Mouse (Mus musculus): ENCODE results near the gene Bcl7b.

Gene Bcl7b

DNA sequence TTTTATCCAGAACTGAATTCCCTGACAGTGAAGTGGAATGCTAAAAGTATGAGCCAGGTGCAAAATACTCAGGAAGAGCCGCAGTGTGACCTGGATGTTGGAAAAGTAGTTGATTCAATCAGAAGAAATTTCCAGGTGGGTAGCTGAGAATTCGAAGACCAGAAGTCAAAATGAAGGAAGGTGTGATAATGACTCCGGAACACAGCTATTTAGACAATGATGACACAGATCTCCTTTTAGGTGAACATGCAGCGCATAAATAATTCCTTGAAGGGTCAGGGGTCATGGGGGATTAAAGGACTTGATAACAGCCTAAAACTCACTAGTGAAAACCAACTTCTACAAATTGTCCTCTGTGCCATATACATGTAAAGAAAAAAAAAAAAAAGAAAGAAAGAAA lies 614 bp upstream of the Bcl7b start:
- no peak for DNase-seq (ENCODE audit: extremely low read depth, low read depth, low spot score)

DNA sequence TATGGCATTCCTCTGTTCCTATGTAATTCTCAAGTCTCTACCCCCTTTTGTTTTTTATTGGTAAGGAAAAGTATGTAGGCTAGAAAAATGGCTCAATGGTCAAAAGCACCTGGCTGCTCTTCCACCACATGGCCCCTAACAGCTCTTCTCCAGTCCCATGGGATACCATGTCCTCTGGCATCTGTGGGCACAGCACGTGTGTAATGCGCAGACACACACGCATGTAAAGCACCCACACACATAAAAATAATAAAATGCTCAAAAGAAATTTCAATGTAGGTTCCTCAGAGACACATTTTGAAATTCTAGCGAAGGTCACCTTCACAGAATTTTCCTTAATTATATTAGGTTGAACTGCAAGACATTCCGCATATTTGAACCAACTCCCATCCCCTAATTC lies 1.4 kb downstream of the Bcl7b start:
- DNase-seq (ENCODE audit: extremely low read depth, low read depth, low spot score): no peak

DNA sequence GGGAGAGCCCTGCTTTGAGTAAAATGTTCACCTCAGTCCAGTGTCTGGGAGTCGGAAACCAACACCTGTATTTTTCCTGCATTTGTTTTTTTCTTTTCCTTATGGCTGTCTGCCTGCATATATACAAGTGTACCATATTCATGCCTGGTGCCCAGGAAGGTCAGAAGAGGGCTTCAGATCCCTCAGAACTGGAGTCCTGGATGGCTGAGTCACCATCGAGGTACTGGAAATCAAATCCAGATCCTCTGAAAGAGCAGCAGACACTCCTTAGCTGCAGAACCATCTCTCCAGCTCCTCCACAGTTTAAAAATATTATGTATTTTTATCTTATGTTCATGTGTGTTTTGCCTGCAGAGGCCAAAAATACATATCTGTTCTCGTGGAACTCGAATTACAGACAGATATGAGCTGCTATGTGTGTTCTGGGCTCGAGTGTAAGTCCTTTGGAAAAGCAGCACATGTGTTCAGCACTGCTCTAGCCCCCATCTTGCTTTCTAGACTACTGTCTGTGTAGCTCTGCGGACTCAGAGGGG lies 3.7 kb downstream of the Bcl7b start:
- DNase-seq (ENCODE audit: extremely low read depth, low read depth, low spot score): no peak

DNA sequence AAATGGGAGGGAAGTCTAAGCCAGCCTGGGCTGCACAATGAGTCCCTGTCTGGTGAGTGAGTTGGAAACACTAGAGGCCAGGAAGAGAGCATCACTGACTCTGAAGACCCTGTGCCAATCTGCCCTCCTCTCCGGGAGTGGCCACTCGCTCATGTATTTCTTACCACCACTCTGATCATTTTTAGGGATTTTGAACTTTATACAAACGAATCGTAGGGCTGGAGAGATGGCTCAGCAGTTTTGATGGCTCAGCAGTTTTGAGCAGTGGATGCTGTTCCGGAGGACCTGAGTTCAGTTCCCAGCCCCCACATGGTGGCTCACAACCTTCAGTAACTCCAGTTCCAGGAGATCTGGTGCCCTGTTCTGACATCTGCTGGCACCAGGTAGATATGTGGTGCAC lies 4.9 kb downstream of the Bcl7b start:
- DNase-seq (ENCODE audit: extremely low read depth, low read depth, low spot score): no peak

DNA sequence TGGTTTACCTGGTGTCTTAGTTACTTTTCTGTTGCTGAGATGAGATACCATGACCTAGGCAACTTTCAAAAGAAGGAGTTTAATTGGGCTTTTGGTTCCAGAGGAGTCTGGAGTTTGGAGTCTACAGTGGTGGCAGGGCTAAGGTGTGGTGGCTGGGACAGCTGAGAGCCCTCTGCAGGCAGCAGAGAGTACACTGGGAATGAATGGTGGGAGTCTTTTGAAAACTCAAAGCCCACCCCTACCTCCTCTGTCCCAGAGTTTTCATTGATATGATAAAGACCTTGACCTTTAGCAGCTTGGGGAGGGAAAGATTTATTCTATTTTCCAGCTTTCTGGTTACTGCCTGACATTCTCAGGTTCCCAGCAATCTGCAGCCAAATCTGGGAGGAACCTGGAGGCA lies 7.0 kb downstream of the Bcl7b start:
- DNase-seq (ENCODE audit: extremely low read depth, low read depth, low spot score): no peak

DNA sequence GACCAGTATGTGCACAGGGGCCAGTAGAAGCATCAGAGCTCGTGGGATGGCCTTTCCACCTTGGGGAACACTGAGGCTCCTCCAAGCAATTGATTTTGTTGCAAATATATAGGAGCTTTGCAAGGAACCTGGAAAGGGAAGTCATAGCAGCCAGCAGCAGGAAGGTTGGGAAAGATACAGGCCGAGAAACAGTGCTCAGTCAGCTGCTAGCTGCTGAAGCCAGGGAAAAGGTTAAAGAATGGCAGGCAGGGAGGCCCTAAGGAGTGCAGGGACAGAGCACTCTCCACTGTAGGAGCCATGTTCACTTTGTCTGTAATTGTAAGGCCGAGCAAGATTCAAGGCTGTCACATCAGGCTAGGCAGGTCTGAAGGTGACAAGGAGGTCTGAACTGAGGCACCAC lies 10.4 kb downstream of the Bcl7b start:
- no peak for DNase-seq (ENCODE audit: extremely low read depth, low read depth, low spot score)

DNA sequence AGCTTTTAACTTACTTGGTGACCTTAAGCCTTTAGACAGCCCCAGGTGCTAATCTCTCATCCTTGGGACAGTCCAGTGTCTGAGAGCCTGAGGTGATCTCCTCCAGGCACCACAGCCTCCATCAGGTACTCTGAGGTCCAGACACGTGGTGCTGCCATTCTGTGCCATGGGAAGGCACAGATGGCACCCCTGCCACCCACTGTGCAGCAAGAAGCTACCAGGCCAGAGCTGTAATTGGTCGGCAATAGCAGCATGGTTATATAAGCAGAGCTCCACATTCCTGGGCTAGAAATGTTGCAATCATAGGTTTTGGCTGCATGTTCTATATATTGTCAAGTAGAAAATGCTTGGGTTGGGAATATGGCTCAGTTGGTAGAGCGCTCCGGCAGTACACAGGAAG lies 10.9 kb downstream of the Bcl7b start:
- DNase-seq (ENCODE audit: extremely low read depth, low read depth, low spot score): no peak

DNA sequence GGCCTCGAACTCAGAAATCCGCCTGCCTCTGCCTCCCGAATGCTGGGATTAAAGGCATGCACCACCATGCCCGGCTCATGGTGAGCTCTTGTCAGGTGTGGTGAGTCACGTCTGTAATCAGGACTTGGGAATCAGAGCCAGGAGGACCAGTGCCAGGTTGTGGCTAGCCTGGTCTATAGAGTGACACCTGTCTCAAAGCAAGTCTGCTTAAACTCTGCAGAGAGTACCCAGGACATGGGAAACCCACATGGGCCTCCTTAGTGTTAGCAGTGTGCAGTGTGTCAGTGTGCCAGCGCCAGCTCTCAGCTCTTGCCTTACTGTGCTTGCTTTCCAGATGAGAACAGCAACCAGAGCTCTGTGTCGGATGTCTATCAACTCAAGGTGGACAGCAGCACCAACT lies 11.5 kb downstream of the Bcl7b start:
- DNase-seq (ENCODE audit: extremely low read depth, low read depth, low spot score): no peak

DNA sequence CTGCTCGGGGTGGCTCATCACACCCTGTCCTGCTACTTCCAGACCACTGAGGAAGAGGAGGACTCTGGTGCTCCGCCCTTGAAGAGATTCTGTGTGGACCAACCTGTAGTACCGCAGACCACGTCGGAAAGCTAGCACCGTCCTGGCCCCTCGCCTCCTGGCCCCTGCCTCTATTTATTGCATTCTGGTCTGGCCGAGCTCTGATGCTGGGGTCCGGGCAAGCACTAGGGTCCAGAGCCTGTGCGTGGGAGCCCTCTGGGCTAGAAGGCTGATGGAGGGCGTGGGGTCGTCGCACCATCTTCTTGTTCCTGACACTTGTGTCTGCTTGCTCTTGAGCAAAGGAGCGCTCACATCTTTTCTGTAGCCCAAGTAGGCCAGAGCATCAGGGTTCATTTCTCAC lies 12.7 kb downstream of the Bcl7b start:
- DNase-seq (ENCODE audit: extremely low read depth, low read depth, low spot score): no peak

DNA sequence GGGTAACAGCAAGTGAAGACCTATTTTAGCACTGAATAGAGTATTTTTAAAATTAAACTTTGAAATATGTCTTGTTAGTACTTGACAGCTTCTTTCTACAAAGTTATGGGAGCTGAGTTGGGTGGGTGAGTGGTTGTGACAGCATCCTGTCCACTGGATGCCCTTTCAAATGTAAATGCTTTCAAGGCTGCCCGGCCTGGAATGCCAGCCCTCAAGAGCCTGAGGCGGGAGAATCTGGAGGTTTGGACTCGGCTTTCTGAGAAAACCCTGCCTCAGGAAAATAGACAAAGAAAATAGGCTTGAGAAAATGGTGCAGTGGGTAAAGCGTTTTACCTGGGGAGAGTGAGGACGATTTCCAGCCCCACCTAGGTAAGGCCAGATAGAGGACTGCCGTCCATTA lies 13.7 kb downstream of the Bcl7b start:
- DNase-seq (ENCODE audit: extremely low read depth, low read depth, low spot score): no peak

DNA sequence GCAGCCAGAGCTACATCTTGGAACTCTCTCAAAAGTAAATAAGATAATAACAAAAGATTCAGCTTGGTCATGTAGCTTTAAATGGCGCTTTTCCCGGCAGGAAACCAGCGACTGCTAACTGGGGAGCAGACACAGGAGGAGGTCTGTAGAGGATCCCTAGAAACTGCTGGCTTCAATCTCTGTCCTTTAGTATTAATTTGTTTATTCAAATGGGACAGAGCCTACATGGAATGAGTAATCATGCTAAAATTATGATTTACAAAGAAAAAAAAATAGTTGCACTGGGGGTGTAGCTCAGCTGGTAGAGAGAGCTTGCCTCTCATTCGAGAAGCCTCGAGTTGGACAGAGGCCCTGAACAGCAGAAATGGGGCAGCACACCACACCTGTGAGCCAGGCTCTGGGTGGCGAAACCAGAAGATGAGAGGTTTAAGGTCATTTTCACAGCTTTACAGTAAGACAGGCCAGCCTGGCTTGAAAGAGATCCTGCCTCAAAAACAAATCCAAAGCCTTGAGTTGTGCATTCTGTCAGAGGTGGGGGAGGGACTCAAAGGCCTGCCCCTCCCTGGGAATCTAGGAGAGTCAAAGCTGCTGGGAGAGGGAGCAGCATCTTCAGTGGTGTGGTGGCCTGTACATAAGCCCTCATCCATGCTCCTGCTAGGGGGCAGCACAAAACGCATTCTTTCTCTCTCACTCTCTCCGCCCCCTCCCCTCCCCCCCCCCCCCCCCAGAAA lies 15.2 kb downstream of the Bcl7b start:
- no peak for DNase-seq (ENCODE audit: extremely low read depth, low read depth, low spot score)

DNA sequence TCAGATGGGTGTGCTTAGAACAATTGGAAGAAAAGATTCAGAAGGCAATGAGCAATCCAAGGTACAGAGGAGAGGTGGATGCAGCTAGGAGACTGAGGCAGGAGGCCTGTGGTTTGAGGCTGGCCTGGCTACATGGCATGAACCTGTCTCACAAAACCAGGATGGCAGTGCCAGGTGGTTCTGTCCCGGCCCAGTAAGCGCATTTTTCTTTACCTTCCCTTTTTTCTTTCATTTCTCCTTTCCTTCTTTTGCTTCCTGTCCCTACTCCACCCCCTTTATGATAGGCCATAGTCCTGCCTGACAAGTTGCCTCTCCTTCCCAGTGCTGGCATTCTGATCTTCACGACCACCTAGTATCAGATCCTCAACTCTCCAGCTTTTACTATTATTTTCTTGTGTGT lies 16.9 kb downstream of the Bcl7b start:
- no peak for DNase-seq (ENCODE audit: extremely low read depth, low read depth, low spot score)

DNA sequence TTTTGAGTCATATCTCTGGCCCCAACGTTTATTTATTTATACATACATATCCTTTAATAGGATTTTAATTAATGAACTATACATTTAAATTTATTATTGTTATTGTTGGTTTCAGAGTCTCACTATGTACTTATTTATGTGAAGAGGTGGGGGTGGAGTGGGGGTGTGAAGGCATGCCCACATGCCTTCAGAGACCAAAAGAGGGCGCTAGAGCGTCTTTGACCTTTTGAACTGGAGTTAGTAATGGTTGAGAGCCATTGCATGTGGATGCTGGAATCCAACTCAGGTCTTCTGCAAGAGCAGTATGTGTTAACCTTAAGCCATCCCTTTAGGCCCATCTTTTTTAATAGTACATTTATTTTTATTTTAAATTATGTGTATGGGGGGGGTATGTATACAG lies 17.5 kb downstream of the Bcl7b start:
- no peak for DNase-seq (ENCODE audit: extremely low read depth, low read depth, low spot score)

DNA sequence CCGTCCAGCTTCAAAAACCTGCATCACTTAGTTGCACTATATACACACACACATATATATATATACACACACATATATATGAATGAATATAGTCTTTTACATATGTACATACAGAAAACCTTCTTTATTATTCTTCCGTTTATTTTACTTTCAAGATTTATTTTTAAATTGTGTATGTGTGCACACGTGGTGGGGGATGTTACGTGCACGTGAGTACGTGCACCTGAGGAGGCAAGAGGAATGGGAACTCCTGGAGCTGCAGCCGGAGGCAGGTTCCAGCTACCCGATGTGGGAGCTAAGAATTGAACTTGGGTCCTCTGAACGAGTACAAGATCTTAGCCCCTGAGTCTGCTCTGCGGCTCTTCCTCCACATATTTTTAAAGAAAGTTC lies 18.1 kb downstream of the Bcl7b start:
- no peak for DNase-seq (ENCODE audit: extremely low read depth, low read depth, low spot score)

DNA sequence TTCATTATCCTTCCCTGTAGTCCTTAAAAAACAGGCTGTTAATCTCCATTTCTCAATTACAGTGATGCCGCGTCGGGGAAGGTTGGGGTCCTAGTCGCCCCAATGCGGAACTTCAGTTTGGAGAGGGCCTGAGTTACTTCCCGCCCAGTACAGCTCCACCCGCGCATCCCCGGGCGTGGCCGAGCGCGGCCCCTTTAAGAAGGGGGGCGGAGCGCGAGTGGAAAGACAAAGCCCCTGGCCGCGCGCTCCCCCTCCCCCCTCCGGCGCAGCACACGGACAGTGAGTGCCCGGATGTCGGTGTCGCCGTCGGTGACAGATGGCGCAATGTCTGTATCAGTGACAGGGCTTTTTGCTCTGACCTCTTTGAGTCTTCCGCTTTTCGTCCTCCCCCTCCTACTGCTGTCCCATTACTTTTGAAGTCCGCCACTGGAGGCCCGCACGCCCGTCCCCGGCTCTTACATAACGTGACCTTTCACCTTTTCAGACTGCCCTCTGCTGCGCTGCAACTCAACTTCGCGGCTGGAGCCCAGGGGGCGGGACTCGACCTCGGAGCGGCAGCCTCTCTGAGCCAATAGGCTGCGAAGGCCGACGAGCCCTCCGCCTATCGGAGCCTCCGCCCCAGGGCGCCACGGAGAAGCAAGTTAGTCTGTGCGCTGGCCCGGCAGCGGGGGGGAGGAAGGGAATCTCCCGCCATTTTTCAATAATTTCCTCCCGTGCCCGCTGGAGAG lies 18.7 kb downstream of the Bcl7b start, which contains the start of gene Baz1b:
TSS of gene Baz1b (plus strand) at position 644 of the 728 bp plus-strand sequence.
- DNase-seq (ENCODE audit: extremely low read depth, low read depth, low spot score): peak; percentile 78

DNA sequence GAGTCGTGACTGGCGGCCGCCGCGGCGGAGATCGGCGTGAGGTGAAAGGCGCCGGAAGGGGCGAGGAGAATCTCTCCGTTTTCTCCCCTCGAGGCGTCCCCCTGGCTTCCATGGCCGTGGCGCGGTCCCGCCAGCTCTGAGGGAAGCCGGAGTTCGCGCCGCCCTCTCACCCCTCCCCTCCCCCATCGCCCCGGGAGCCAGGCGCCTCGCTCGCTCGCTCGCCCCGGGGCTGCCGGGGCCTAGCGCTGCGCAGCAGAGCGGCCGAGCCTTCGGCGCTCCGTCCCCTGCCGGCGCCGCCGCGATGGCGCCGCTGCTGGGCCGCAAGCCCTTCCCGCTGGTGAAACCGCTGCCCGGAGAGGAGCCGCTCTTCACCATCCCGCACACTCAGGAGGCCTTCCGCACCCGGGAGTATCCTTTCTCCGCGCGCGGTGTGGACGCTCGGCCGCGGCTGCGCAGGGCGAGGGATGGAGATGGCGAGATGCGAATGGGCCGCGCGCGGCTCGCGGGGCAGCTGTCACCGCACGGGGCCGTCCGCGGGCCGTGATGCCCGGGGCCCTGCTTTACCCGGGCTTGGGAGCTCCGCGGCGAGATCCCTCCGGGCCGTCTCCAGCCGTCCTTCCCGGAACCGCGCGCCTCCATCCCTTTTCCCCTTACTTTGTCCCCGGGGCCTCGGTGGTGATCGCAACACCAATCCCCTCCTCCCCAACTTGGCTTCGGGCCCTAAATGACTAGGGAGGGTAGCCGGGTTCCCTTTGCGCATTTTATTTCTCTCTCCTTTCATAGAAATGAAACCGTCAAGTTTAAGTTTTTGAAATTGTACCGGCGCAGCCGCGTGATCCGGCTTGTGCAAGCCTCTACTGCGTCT lies 19.5 kb downstream of the Bcl7b start:
- DNase-seq (ENCODE audit: extremely low read depth, low read depth, low spot score): no peak

DNA sequence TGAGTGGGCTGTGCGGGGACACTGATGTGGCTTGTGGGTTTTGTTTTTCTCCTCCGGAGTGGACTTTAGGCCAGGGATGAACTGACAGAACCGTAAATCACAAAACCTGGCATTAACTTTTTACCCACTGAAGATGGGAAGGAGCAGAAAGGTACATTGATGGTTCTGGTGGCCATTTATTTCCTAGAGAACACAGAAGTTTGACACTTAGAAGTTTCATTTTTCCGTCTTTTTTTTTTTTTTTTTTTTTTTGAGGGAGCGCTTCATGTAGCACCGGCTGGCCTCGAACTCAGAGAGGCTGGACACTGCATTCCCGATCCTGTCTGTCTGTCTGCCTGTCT lies 20.1 kb downstream of the Bcl7b start:
- DNase-seq (ENCODE audit: extremely low read depth, low read depth, low spot score): no peak

DNA sequence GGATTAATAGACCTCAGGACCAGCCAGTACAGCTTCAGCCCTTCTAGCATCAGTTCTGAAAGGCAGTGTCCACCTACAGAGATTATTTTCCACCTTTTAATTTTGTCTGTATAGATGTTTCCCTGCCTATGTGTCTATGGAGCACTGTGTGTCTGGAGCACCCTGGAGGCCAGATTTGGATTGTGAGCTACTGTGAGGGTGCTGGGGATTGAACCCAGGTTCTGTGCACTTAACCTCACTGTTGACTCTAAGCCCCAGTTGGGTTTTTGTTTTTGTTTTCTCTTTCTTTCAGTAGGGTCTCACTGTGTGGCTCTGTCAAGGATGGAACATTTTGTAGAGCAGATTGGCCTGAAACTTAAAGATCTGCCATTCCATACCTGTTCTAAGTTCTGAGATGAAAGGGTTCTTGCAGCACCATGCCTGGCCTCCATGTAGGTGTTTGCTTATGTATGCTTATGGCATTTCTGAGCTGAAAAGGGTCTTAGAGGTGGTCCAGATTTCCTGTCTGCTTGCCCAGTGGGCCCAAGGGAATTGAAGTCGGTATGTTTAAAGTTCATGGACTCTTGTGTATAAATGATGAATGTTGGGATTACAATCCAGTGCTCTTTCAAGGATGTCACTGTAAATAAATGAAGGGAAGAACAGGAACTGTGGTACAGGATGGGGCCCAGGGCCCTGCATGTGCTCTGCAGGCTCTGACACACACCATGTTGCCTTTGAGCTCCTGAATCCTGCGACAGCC lies 21.4 kb downstream of the Bcl7b start:
- no peak for DNase-seq (ENCODE audit: extremely low read depth, low read depth, low spot score)

DNA sequence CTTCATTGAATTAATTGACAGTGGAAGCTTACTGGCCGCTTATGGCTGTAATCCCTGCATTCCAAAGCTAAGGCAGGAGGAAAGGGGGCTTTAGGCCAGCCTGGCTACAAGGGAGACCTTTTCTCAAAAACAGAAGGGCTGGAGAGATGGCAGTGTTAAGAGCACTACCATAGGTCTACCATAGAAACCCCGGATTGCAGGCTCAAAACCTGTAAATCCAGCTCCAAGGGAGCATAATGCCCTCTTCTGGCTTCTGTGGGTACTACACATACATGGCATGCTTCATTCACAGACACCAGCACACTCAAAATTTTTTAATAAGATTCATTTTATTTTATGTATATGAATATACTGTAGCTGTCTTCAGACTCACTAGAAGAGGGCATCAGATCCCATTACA lies 23.5 kb downstream of the Bcl7b start:
- no peak for DNase-seq (ENCODE audit: extremely low read depth, low read depth, low spot score)

DNA sequence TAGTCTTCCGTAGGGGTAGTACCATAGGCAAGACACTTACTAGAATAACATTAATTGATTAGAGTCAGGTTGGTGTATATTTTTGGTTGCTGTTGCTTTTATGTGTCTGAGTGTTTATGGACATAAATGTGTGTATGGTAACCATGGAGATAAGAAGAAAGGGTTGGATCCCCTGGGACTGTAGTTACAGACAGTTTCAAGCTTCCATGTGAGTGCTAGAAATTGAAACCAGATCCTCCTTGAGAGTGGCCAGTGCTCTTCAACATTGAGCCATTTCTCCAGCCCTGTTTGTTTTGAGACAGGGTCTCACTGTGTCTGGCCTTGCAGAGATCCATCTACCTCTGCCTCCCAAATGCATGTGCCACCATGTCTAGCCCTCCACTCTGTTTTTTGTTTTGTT lies 24.3 kb downstream of the Bcl7b start:
- DNase-seq (ENCODE audit: extremely low read depth, low read depth, low spot score): no peak

DNA sequence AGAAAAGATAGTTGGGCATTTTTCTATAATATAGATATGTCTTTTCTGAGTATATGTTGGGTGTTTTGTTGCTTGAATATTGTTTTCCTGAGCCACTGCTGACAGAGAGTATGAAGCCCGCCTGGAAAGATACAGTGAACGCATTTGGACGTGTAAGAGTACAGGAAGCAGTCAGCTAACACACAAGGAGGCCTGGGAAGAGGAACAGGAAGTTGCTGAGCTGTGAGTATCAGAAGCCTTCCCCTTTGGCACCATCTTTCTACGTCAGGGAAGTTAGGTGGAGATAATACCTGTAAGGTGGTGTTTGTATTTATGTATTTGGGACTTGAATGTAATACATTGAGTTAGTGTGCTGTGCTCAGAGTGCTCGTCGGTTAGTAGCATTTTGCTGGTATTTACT lies 28.3 kb downstream of the Bcl7b start:
- DNase-seq (ENCODE audit: extremely low read depth, low read depth, low spot score): no peak
